Mouse (Mus musculus) bone marrow, adult 2 months (tissue): Measurements from ENCODE around the gene Aco2.

Experiments used
- CTCF ChIP-seq: fragments of 200-500 bp; IDR thresholded peaks from 2 replicates; pipeline ENCODE4 v1.5.1; 2011; ENCODE audit warnings: low read length, control low read depth; ENCODE audit not compliant: control insufficient read depth, insufficient read depth
- POLR2A ChIP-seq: fragments of 200-500 bp; IDR thresholded peaks from 2 replicates; pipeline ENCODE4 v1.6.1; 2011; ENCODE audit warnings: low read depth, mild to moderate bottlenecking, control low read depth, low read length, borderline replicate concordance; ENCODE audit not compliant: control insufficient read depth

GRCm38 (mm10) chr15:81882348-81882747 is 10.2 kb downstream of the Aco2 start:
- no peak for TF ChIP-seq CTCF
- TF ChIP-seq POLR2A, result no peak
